Mouse (Mus musculus): ENCODE measurements around the gene Vwa5b2. TPM values are rescaled to one million over a fixed set of nuclear protein-coding genes. Genes with fewer than 3 reads are reported as not detected.

The Vwa5b2 gene
- polyA plus RNA-seq, 1 experiment from 2014 or later, result 1.5 TPM

DNA sequence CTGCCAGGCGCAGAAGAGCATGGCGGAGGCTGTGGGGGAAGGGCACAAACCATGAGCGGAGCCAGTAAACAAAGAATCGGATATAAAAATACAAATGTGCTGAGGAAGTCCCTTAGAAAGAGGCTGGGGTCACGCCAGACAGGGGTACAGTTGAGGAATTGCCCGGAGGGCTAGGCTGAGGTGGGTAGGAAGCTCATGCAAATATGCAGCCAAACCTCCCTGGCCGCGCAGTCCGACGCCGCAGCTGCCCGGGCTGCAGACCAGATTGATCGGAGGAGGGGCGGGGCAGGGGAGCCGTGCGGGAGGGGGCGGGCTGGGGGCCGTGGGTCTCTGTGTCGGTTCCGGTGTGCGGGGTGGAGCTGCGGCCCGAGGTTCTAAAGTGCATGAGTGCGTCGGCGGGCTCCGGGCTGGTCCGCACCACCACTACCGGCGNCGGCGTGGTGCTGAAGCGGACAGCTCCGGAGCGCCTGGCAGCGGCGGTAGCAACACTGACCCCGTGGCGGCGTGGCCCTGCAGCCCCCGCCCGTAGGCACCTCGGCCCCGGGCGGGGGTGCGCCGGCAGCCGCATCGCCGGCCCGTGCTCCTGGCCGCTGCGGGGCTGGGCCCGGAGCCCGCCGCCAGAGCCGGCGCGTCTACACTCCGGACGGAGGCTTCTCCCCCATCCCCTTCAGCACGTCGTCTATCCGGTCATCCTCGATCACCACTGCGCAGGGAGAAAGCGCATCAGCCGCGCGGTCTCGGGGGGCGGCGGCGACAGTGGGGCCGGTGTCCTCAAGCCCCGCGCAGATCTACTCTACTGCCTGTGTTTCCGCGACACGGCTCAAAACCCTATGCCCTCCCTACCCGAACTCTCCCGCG, 30.5 kb downstream of the Vwa5b2 start:
- H3K9ac ChIP-seq, result 0 out of 2 replicates have a peak overlapping the region, but pooled peaks have one; percentile 2

DNA sequence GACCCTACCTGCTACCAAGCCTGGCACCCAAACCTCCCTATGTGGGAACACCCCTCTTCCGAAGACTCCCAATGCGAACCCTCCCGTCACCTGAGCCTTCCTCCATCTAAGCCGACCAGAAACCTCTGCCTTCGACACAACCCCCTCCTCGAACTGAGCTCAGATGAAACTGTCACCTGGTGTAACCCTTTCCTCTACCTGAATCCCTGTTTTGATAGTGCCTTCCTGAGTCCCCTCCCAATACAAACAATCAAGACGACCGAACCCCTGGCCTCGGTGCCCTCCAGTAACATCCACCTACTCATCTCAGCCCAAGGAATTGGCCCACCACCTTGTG, 31.1 kb downstream of the Vwa5b2 start:
- peaks cover 32% of the 10 kb centered on the region for H3K4me1 ChIP-seq
- ATAC-seq (ENCODE audit: low FRiP score, low read depth), result no peak
- H3K9ac ChIP-seq, result no peak overlapping the region
- H3K27ac ChIP-seq, result no peak overlapping the region
- peaks cover 46% of the 10 kb centered on the region for H3K27me3 ChIP-seq
- WGBS, result under 1% methylated on average over 9 of the region's 9 CpGs
- peak overlapping the region; percentile 99 for H3K4me2 ChIP-seq (replicated peaks)
- H3K36me3 ChIP-seq, result peaks cover 17% of the 10 kb centered on the region
- no peaks in the 10 kb centered on the region for H3K9me3 ChIP-seq
- H3K4me3 ChIP-seq, result peak overlapping the region; percentile 71

More for the DNA sequence above, 30.5 kb downstream of the Vwa5b2 start:
- ATAC-seq (ENCODE audit: low FRiP score, low read depth), result peak; percentile 43; the same call in 1 of the 2 replicates
- Histone ChIP-seq H3K27ac (no peak overlapping the region), H3K27me3 (peaks cover 44% of the 10 kb centered on the region), H3K4me3 (peak overlapping the region; percentile 71), H3K9me3 (no peaks in the 10 kb centered on the region), H3K4me2 (replicated peaks) (peak overlapping the region; percentile 99), H3K36me3 (peaks cover 17% of the 10 kb centered on the region), H3K4me1 (peaks cover 32% of the 10 kb centered on the region)
- WGBS, result 2% methylated on average over 75 of the region's 83 CpGs

DNA sequence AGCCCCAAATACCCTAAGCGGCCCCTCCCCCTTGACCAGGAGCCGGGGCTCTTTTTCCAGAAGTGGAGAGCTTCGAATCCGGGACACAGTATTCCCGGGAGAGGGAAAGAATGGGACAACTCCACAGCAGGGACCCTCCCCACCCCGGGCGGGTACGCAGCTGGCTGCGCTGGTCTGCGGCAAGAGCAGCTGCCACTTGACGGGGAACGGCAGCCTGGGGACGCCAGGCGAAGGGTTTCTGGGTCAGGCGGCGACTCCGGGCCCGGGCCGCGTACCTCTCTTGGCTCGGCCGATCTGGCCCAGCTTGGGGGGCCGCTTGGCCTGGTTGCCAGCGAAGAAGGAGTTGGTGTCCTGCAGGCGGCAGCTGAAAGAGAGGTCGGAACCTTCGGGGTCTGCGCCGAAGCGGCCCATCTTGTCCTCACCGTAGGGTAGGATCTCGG, 31.5 kb downstream of the Vwa5b2 start:
- H3K4me2 ChIP-seq (replicated peaks), result peak overlapping the region; percentile 99
- H3K4me3 ChIP-seq, result peak overlapping the region; percentile 71
- under 1% methylated on average over 32 of the region's 32 CpGs for WGBS
- H3K27ac ChIP-seq, result no peak overlapping the region
- H3K36me3 ChIP-seq, result peaks cover 17% of the 10 kb centered on the region
- peaks cover 32% of the 10 kb centered on the region for H3K4me1 ChIP-seq
- H3K9me3 ChIP-seq, result no peaks in the 10 kb centered on the region
- peak overlapping the region; percentile 75 for H3K9ac ChIP-seq
- peak; percentile 1; the same call in 1 of the 2 replicates for ATAC-seq (ENCODE audit: low FRiP score, low read depth)
- peaks cover 49% of the 10 kb centered on the region for H3K27me3 ChIP-seq

DNA sequence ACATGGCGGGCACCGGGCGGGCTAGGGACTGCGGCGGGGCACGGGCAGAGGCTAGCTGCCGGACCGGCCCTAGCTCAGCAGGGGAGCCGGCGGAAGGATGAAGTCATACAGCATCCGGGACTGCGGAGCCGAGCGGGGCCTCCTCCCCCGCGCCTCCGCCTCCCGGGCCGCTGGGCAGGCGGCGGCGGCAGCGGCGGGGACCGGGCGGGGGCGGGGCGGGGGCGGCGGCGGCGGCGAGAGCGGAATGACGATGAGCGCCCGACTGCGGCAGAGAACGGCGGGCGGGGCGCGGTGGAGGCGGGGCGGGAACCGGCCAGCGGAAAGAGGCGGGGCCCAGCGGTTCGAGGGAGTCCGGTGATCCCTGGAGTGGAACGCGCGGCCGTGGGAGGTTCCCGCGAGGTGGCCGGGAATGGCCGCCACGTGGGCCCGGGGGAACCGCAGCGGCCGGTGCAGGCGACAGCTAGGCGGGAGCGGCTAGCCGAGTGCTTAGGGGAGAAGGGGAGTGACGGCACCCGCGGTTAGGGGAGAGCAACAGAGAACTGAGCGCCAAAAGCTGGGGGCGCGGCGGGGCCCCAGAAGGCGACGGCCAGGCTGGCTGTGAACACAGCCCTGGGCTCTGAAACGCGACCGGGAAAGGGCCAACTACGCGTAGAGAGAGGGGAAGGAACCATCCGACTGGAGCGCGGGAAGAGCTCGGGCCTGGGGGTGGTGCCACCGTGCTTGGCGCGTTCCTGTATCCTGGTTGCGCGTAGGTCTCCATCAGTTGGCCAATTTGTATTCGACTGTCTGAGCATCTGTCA, 32.1 kb downstream of the Vwa5b2 start, which contains the start of gene Camk2n2:
Gene Camk2n2 (minus strand): TSS at position 97 of the 800 bp plus-strand sequence.
- Histone ChIP-seq H3K4me3 (peak within 1 kb of the TSS; percentile 71), H3K36me3 (peaks cover 12% of the 10 kb centered on the region), H3K27ac (no peak within 1 kb of the TSS), H3K27me3 (peaks cover 49% of the 10 kb centered on the region), H3K4me2 (replicated peaks) (peak within 1 kb of the TSS; percentile 99), H3K9ac (peak within 1 kb of the TSS; percentile 75), H3K4me1 (peaks cover 32% of the 10 kb centered on the region), H3K9me3 (no peaks in the 10 kb centered on the region)
- ATAC-seq (ENCODE audit: low FRiP score, low read depth), result peak; percentile 53
- under 1% methylated on average over 66 of the region's 92 CpGs for WGBS

DNA sequence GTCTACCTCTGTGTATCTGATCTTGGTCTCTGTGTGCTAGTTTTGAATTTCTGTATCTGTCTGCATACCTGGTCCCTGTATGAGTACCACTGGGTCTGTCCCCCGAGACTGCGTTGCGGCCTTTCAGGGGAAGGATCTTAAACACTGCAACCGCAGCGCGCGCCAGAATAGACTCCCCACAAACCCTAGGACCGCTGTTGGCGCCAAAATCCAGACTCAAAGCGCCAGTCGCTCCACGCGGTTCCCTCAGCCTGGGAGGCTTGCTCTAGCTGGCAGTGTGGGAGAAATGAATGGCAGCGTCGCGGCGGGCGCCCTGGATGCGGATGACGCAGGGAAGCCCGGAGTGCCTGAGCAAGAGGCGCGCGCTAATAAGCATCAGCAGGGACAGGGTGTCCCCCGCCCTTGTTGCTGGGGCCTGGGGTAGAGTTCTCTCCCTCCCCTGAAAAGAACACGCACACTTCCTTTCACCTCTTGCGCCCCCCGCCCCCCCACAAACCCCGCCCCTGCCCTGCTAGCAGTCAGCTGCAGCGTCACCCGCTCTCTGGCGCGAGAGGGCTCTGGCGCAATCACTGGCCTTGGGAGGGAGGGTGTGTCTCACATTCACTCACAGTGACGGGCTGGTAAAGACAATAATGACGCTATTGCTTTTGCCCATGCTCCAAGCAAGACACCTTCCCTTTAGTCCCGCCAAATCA, 32.9 kb downstream of the Vwa5b2 start:
- Histone ChIP-seq H3K4me3 (peak overlapping the region; percentile 71), H3K4me1 (peaks cover 32% of the 10 kb centered on the region), H3K27ac (no peak overlapping the region), H3K9me3 (no peaks in the 10 kb centered on the region), H3K9ac (peak overlapping the region; percentile 75), H3K27me3 (peaks cover 49% of the 10 kb centered on the region), H3K4me2 (replicated peaks) (peak overlapping the region; percentile 99), H3K36me3 (peaks cover 12% of the 10 kb centered on the region)
- under 1% methylated on average over 37 of the region's 37 CpGs for WGBS
- peak; percentile 45 for ATAC-seq (ENCODE audit: low FRiP score, low read depth)

DNA sequence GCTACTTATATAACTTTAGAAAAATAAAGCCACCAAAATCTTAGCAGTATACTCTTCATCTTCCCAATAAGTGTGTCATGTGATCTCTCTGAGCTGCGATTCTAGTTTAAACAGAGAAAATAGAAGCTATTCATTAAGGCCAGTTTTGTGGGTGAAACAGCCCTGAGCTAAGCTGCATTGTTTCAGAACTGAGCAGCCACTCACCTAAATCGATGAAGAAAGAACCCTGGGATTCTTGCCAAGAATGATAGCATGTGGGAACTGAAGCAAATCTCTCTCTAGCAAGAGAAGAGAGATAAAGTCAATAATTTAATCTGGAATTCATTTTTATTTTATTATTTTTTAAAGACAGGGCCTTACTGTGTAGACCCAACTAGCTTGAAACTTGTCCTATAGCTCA, 33.9 kb downstream of the Vwa5b2 start:
- H3K4me1 ChIP-seq, result peaks cover 32% of the 10 kb centered on the region
- no peak overlapping the region; the same call in 1 of the 2 replicates for H3K4me2 ChIP-seq (replicated peaks)
- peaks cover 4% of the 10 kb centered on the region for H3K36me3 ChIP-seq
- no peak overlapping the region for H3K27ac ChIP-seq
- ATAC-seq (ENCODE audit: low FRiP score, low read depth), result no peak
- H3K4me3 ChIP-seq, result no peak overlapping the region
- 65% methylated on average over 2 of the region's 2 CpGs for WGBS
- peaks cover 41% of the 10 kb centered on the region for H3K27me3 ChIP-seq
- no peak overlapping the region for H3K9ac ChIP-seq
- H3K9me3 ChIP-seq, result no peaks in the 10 kb centered on the region

DNA sequence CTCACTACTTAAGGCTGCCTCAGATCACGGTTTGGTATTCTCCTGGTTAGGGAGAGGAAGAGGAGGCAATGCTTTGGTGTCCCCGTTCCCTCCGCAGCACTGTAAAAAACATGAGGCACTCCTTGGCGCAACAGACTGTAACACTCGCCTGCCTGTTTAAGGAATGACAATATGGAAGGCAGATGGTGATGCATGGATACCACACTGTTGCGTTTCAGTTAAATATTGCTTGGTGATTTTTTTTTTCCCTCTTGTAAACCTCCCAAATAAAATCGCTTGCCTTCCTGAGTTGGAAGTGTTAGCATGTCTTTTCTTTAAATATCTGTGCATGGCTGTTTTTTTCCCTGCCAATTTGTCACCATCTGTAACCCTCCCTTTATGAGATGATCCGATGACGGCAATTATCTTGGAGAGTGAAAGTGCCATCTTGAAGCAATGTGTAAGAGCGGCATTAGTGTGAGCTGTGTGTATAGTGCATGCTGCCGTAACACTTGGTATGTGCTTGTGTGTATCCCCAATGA, 39.7 kb downstream of the Vwa5b2 start:
- Histone ChIP-seq H3K9ac (no peak overlapping the region), H3K4me2 (replicated peaks) (peak overlapping the region; percentile 86), H3K27me3 (peaks cover 25% of the 10 kb centered on the region), H3K9me3 (no peaks in the 10 kb centered on the region), H3K36me3 (no peaks in the 10 kb centered on the region), H3K27ac (no peak overlapping the region), H3K4me3 (peak overlapping the region; percentile 58), H3K4me1 (peaks cover 13% of the 10 kb centered on the region)
- 44% methylated on average over 11 of the region's 11 CpGs for WGBS
- ATAC-seq (ENCODE audit: low FRiP score, low read depth), result no peak

DNA sequence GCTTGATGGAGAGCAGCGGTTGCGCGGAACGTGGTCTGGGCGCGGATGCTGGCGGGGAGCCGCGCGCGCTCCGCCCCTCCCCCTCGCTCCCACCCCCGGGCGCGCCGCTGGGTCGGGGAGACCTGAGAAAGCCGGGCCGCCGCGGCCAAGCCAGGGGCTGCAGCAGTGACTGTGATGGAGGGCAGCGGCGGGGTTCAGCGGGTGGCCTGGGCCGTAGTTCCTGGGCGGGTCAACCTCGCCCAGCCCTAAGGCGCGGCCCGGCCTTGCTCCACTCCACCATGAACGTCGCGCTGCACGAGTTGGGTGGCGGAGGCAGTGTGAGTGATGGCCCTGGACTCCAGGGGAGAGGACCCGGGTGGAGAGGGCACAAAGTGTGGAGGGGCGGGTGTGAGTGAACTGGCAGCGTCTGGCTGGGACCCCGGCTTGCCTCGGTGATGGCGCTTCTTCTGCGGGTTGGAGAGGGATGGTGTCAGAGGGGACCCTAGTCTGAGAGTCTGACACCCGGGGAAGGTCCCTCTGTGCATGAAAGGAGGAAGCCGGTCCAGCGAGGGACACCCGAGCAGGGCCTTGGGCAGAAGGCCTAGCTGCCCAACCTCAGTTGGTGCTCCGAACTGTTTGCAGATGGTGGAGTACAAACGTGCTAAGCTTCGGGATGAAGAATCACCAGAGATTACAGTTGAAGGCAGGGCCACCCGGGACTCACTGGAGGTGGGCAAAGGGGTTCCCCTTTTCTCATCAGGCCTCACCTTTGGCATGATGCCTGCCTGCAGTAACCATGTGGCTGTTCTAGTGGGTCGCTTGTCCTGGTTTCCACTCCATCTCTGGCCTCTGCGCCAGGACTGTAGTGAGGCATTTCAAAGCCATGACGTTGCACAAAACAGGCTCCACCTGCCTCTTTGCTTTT, 40.7 kb downstream of the Vwa5b2 start, which contains the start of gene Ece2:
Gene Ece2 (plus strand): TSS at position 98 of the 904 bp plus-strand sequence.
- Histone ChIP-seq H3K9me3 (no peaks in the 10 kb centered on the region), H3K4me1 (peaks cover 13% of the 10 kb centered on the region), H3K4me3 (peak within 1 kb of the TSS; percentile 58), H3K36me3 (no peaks in the 10 kb centered on the region), H3K27ac (no peak within 1 kb of the TSS), H3K9ac (peak within 1 kb of the TSS; percentile 71), H3K4me2 (replicated peaks) (peak within 1 kb of the TSS; percentile 86), H3K27me3 (peaks cover 25% of the 10 kb centered on the region)
- peak; percentile 69; the same call in 1 of the 2 replicates for ATAC-seq (ENCODE audit: low FRiP score, low read depth)
- WGBS, result 7% methylated on average over 54 of the region's 54 CpGs

DNA sequence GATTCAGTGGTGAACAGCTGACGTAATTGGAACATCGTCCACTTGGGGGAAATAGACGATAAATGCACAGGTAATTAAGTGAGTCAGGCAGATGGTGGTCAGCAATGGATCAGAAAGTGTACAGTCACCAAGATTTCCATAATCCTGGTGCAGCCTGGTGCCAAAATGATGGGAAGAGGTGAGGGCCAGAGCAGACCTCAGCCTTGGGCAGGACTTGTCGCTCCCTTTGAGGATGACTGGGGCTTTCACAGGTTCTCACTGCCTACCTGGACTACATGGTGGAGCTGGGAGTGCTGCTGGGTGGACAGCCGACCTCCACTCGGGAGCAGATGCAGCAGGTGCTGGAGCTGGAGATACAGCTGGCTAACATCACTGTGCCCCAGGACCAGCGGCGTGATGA, 48.1 kb downstream of the Vwa5b2 start:
- 76% methylated on average over 8 of the region's 8 CpGs for WGBS
- H3K4me2 ChIP-seq (replicated peaks), result no peak overlapping the region
- H3K27me3 ChIP-seq, result no peaks in the 10 kb centered on the region
- no peaks in the 10 kb centered on the region for H3K9me3 ChIP-seq
- H3K36me3 ChIP-seq, result no peaks in the 10 kb centered on the region
- no peak for ATAC-seq (ENCODE audit: low FRiP score, low read depth)
- no peak overlapping the region for H3K27ac ChIP-seq
- H3K9ac ChIP-seq, result no peak overlapping the region
- H3K4me1 ChIP-seq, result no peaks in the 10 kb centered on the region
- H3K4me3 ChIP-seq, result no peak overlapping the region

DNA sequence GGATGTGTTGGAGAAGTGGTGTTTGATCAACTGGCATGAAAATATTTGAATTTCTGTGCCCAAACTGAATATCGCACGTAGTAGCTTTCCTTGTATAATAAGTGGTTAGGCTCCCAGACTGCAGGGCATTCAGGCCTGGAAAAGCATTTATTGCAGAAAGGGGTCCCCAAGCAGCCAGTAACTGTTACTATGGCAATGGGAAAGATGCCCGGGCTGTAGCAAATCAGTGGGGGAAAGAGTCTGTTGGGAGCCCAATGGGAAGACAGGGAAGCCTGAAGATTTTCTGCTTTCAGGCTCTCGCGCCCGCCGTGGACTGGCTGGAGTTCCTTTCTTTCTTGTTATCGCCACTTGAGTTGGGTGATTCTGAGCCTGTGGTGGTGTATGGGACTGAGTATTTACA, 49.1 kb downstream of the Vwa5b2 start:
- Histone ChIP-seq H3K4me2 (replicated peaks) (no peak overlapping the region), H3K27me3 (no peaks in the 10 kb centered on the region), H3K27ac (no peak overlapping the region), H3K9me3 (no peaks in the 10 kb centered on the region), H3K4me1 (no peaks in the 10 kb centered on the region), H3K36me3 (no peaks in the 10 kb centered on the region), H3K9ac (no peak overlapping the region), H3K4me3 (no peak overlapping the region)
- WGBS, result 73% methylated on average over 8 of the region's 8 CpGs
- no peak for ATAC-seq (ENCODE audit: low FRiP score, low read depth)

DNA sequence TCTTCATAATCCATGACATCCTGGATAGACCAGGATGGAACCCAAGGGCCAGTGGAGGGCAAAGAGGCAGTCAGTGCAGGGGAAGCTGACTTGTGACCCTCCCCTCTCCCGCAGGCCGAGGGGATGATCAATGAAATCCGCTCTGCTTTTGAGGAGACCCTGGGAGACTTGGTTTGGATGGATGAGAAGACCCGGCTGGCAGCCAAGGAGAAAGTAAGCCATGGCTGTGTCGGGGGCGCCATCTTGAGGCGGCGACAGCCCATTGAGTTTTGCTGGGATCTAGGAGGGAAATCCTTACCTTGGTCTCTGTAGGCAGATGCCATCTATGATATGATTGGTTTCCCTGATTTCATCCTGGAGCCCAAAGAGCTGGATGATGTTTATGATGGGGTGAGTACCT, 52.9 kb downstream of the Vwa5b2 start:
- H3K36me3 ChIP-seq, result no peaks in the 10 kb centered on the region
- H3K27me3 ChIP-seq, result no peaks in the 10 kb centered on the region
- no peak overlapping the region for H3K27ac ChIP-seq
- H3K4me3 ChIP-seq, result no peak overlapping the region
- no peak overlapping the region for H3K4me2 ChIP-seq (replicated peaks)
- H3K9ac ChIP-seq, result no peak overlapping the region
- no peaks in the 10 kb centered on the region for H3K9me3 ChIP-seq
- WGBS, result 4% methylated on average over 8 of the region's 8 CpGs
- ATAC-seq (ENCODE audit: low FRiP score, low read depth), result no peak
- H3K4me1 ChIP-seq, result no peaks in the 10 kb centered on the region
